Mouse (Mus musculus): ENCODE measurements around the gene Cpeb4. TPM values are rescaled to one million over a fixed set of nuclear protein-coding genes. Genes with fewer than 3 reads are reported as not detected.

The Cpeb4 gene
- 10.4 and 12.4 TPM in 2 replicates for polyA plus RNA-seq (2015; fragmentation: Nextera tagmentation; extraction: Ambion mirVana)

GRCm38 (mm10) chr11:31871911-31872310 is at the start of gene Cpeb4:
Gene Cpeb4, plus strand, starts transcription at chr11:31872211.
- Histone ChIP-seq H3K9ac (peak within 1 kb of the TSS; percentile 87), H3K27me3 (no peaks in the 10 kb centered on the region), H3K36me3 (ENCODE audit: poor library complexity, severe bottlenecking) (no peaks in the 10 kb centered on the region), H3K27ac (peak within 1 kb of the TSS; percentile 74), H3K4me2 (peak within 1 kb of the TSS; percentile 75), H3K4me3 (peak within 1 kb of the TSS; percentile 72), H3K4me1 (peaks cover 32% of the 10 kb centered on the region), H3K9me3 (replicated peaks) (no peaks in the 10 kb centered on the region)
- WGBS, result 85% methylated on average over 4 of the region's 4 CpGs
- ATAC-seq, result no peak

- H3K4me1 ChIP-seq, result peaks cover 13% of the 10 kb centered on the region; the same call in 1 of the 2 replicates
- H3K9me3 ChIP-seq (replicated peaks), result no peaks in the 10 kb centered on the region
- no peak overlapping the region for H3K27ac ChIP-seq
Measured at GRCm38 (mm10) chr11:31822556-31822955, 49.5 kb upstream of the Cpeb4 start.

GRCm38 (mm10) chr11:31823513-31823912 is 48.5 kb upstream of the Cpeb4 start:
- 88% methylated on average over 7 of the region's 7 CpGs for WGBS
- no peaks in the 10 kb centered on the region for H3K27me3 ChIP-seq
- H3K4me1 ChIP-seq, result peaks cover 10% of the 10 kb centered on the region; the same call in 1 of the 2 replicates
- H3K4me2 ChIP-seq, result no peak overlapping the region
- no peaks in the 10 kb centered on the region for H3K9me3 ChIP-seq (replicated peaks)
- no peak overlapping the region for H3K27ac ChIP-seq
- no peak for ATAC-seq
- H3K4me3 ChIP-seq, result no peak overlapping the region
- H3K36me3 ChIP-seq (ENCODE audit: poor library complexity, severe bottlenecking), result no peaks in the 10 kb centered on the region
- no peak overlapping the region for H3K9ac ChIP-seq

More at GRCm38 (mm10) chr11:31822556-31822955, 49.5 kb upstream of the Cpeb4 start:
- no peaks in the 10 kb centered on the region for H3K27me3 ChIP-seq
- no peak overlapping the region for H3K9ac ChIP-seq
- ATAC-seq, result no peak
- 90% methylated on average over 9 of the region's 9 CpGs for WGBS
- no peak overlapping the region for H3K4me2 ChIP-seq
- H3K4me3 ChIP-seq, result no peak overlapping the region
- no peaks in the 10 kb centered on the region for H3K36me3 ChIP-seq (ENCODE audit: poor library complexity, severe bottlenecking)

- no peak overlapping the region for H3K4me3 ChIP-seq
- 78% methylated on average over 14 of the region's 14 CpGs for WGBS
Measured at GRCm38 (mm10) chr11:31824504-31825166, 47.4 kb upstream of the Cpeb4 start.

GRCm38 (mm10) chr11:31828011-31828770 is 43.8 kb upstream of the Cpeb4 start:
- H3K27ac ChIP-seq, result no peak overlapping the region
- no peak overlapping the region for H3K4me3 ChIP-seq
- ATAC-seq, result no peak
- no peaks in the 10 kb centered on the region for H3K36me3 ChIP-seq (ENCODE audit: poor library complexity, severe bottlenecking)
- WGBS, result 74% methylated on average over 4 of the region's 4 CpGs
- H3K9me3 ChIP-seq (replicated peaks), result no peaks in the 10 kb centered on the region
- no peak overlapping the region for H3K9ac ChIP-seq
- H3K4me2 ChIP-seq, result no peak overlapping the region
- H3K4me1 ChIP-seq, result peaks cover 10% of the 10 kb centered on the region; the same call in 1 of the 2 replicates
- no peaks in the 10 kb centered on the region for H3K27me3 ChIP-seq

More at GRCm38 (mm10) chr11:31824504-31825166, 47.4 kb upstream of the Cpeb4 start:
- ATAC-seq, result no peak
- no peaks in the 10 kb centered on the region for H3K36me3 ChIP-seq (ENCODE audit: poor library complexity, severe bottlenecking)
- H3K27me3 ChIP-seq, result no peaks in the 10 kb centered on the region
- H3K27ac ChIP-seq, result no peak overlapping the region
- no peak overlapping the region for H3K9ac ChIP-seq
- no peaks in the 10 kb centered on the region for H3K9me3 ChIP-seq (replicated peaks)
- H3K4me1 ChIP-seq, result peaks cover 10% of the 10 kb centered on the region; the same call in 1 of the 2 replicates
- no peak overlapping the region for H3K4me2 ChIP-seq

DNA sequence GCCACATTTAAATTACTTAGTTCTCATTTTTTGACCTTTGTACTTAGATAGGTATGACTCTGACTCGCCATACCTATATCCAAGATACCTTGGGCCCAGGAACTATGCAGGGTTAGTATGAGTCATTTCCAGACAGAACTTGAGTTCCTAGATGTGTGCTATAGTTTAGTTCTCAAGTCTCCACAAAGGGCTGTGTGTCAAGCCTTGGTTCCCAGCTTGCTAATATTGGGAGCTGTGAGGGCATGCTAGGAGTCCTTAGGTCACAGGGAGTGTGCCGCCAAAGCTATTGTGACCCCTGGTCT is 43.3 kb upstream of the Cpeb4 start:
- Histone ChIP-seq H3K4me2 (no peak overlapping the region), H3K9me3 (replicated peaks) (no peaks in the 10 kb centered on the region), H3K4me3 (no peak overlapping the region), H3K27me3 (no peaks in the 10 kb centered on the region), H3K36me3 (ENCODE audit: poor library complexity, severe bottlenecking) (no peaks in the 10 kb centered on the region), H3K27ac (no peak overlapping the region), H3K4me1 (peaks cover 10% of the 10 kb centered on the region; the same call in 1 of the 2 replicates), H3K9ac (no peak overlapping the region)
- no peak for ATAC-seq
- 89% methylated on average over 2 of the region's 2 CpGs for WGBS

GRCm38 (mm10) chr11:31830213-31831151 is 41.5 kb upstream of the Cpeb4 start:
- WGBS, result 43% methylated on average over 10 of the region's 10 CpGs
- H3K4me3 ChIP-seq, result no peak overlapping the region
- H3K36me3 ChIP-seq (ENCODE audit: poor library complexity, severe bottlenecking), result no peaks in the 10 kb centered on the region
- peak; percentile 50 for ATAC-seq
- peaks cover 10% of the 10 kb centered on the region; the same call in 1 of the 2 replicates for H3K4me1 ChIP-seq
- no peaks in the 10 kb centered on the region for H3K9me3 ChIP-seq (replicated peaks)
- no peak overlapping the region for H3K9ac ChIP-seq
- H3K27me3 ChIP-seq, result no peaks in the 10 kb centered on the region
- 0 out of 2 replicates have a peak overlapping the region, but pooled peaks have one; percentile 10 for H3K27ac ChIP-seq
- no peak overlapping the region for H3K4me2 ChIP-seq

DNA sequence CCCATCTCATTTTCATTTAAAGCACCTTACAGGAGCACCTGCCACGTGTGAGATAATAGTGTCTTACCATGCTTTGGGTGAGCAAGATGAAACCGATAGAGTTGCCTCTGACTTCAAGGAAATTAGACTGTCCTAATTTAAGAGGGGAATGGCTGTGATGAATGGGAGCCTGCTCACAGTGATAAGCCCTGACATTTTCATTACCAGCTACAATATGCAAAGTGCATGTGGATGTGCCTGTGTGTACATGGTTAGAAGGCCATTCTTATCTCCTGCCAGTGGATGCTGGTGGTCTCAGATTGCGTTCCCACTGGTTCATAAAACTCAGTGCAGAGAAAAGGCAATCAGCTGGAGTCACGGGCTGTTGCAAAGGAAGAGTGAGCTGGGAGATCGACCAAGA is 40.6 kb upstream of the Cpeb4 start:
- 85% methylated on average over 5 of the region's 5 CpGs for WGBS
- no peak overlapping the region for H3K4me2 ChIP-seq

DNA sequence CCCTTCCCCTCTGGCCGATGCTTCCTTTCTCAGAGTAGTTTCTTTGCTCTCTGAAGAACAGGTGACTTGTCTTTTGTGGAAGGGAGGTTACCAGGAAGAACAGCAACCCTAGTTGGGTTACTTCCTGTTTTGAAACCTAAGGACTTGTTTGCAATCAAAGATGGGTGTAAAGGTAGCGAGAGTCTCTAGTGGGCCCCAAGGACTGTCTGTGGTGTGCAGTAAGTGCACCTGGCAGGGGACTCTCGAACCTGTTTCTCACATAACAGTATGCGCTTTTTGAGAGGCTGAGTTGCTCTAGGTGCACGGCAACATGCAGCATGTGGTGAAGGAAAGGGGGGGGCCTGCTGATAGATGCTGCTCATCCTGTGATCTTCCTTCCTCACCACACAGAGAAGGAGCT is 40.0 kb upstream of the Cpeb4 start:
- H3K4me2 ChIP-seq, result no peak overlapping the region

More for the DNA sequence above, 40.6 kb upstream of the Cpeb4 start:
- H3K9me3 ChIP-seq (replicated peaks), result no peaks in the 10 kb centered on the region
- no peak overlapping the region for H3K27ac ChIP-seq
- H3K9ac ChIP-seq, result no peak overlapping the region
- no peak overlapping the region for H3K4me3 ChIP-seq
- ATAC-seq, result no peak
- no peaks in the 10 kb centered on the region for H3K36me3 ChIP-seq (ENCODE audit: poor library complexity, severe bottlenecking)
- peaks cover 10% of the 10 kb centered on the region; the same call in 1 of the 2 replicates for H3K4me1 ChIP-seq
- no peaks in the 10 kb centered on the region for H3K27me3 ChIP-seq

DNA sequence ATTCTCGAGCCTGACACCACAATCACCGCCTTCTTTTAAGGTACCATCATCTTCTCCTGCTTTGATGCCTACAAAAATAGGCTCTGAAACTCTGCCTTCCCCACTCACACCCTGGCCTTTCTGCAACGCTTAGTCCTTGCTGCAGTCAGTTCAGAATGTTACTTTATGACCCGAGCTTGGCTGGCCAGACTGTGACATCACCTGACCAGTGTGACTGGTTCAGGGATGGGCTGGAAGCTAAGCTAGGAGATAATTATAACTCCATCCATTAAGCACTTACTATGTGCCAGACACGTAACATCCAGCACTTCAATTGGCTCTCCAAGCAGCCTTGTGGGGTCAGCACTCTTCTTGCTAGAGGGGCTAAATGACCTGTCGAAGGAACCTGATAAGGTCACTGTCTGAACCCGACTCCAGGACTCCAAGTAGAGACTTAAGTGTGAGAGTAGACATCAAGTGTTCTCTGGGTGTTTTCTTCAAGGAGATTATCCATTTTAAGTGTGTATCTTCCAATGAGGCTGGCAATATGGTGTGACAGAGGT is 39.5 kb upstream of the Cpeb4 start:
- no peaks in the 10 kb centered on the region for H3K36me3 ChIP-seq (ENCODE audit: poor library complexity, severe bottlenecking)
- no peak overlapping the region for H3K4me3 ChIP-seq
- H3K4me2 ChIP-seq, result no peak overlapping the region
- H3K27me3 ChIP-seq, result no peaks in the 10 kb centered on the region
- WGBS, result 92% methylated on average over 7 of the region's 7 CpGs
- H3K9ac ChIP-seq, result no peak overlapping the region
- H3K9me3 ChIP-seq (replicated peaks), result no peaks in the 10 kb centered on the region
- no peak overlapping the region for H3K27ac ChIP-seq
- no peak for ATAC-seq
- peaks cover 10% of the 10 kb centered on the region; the same call in 1 of the 2 replicates for H3K4me1 ChIP-seq

More for the DNA sequence above, 40.0 kb upstream of the Cpeb4 start:
- H3K36me3 ChIP-seq (ENCODE audit: poor library complexity, severe bottlenecking), result no peaks in the 10 kb centered on the region
- no peak overlapping the region for H3K9ac ChIP-seq
- no peaks in the 10 kb centered on the region for H3K9me3 ChIP-seq (replicated peaks)
- H3K27me3 ChIP-seq, result no peaks in the 10 kb centered on the region
- H3K4me1 ChIP-seq, result peaks cover 10% of the 10 kb centered on the region; the same call in 1 of the 2 replicates
- H3K4me3 ChIP-seq, result no peak overlapping the region
- no peak for ATAC-seq
- WGBS, result 93% methylated on average over 5 of the region's 5 CpGs
- no peak overlapping the region for H3K27ac ChIP-seq

DNA sequence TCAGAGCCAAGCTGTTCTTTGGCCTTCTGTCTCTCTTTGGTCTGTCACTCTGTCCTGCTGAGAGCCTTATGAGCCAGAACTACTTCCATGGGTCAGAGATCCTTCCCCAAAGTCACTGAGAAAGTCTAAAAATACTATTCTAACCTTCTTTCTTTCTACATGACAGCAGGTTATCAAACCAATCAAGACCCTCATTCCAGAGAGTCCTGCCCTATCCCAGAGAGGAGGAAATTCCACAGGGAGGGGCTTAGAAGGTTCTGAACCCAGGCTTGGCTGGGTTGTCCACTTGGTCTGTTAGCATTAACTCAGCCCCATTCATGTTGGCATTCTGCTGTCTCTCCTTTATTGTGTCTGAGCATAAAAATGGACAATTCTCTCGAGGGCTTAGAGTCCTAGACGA is 38.5 kb upstream of the Cpeb4 start:
- 38% methylated on average over 2 of the region's 2 CpGs for WGBS
- no peaks in the 10 kb centered on the region for H3K27me3 ChIP-seq

More for the DNA sequence above, 38.5 kb upstream of the Cpeb4 start:
- Histone ChIP-seq H3K4me3 (no peak overlapping the region), H3K4me2 (no peak overlapping the region), H3K36me3 (ENCODE audit: poor library complexity, severe bottlenecking) (no peaks in the 10 kb centered on the region), H3K27ac (no peak overlapping the region), H3K4me1 (peaks cover 14% of the 10 kb centered on the region), H3K9ac (no peak overlapping the region), H3K9me3 (replicated peaks) (no peaks in the 10 kb centered on the region)
- ATAC-seq, result no peak
